Mouse (Mus musculus) c-Kit-positive CD71-negative TER-119-negative erythroid progenitor cells, embryonic 14.5 days (primary cell): ENCODE measurements around the gene Ift74.
"Not testable (repeated sequence)": the region's sequence is repeated elsewhere in the genome, so short reads cannot be mapped to it uniquely, and the experiment has no call there.

Experiments used
- DNase-seq: peaks from one replicate; pipeline ENCODE4 v3.0.0-alpha.2; 2013; ENCODE audit warnings: low read depth

The Ift74 gene

GRCm38 (mm10) chr4:94613972-94614626, at the start of gene Ift74:
Gene Ift74 (plus strand): TSS chr4:94614491.
- peak; percentile 90 for DNase-seq

GRCm38 (mm10) chr4:94572677-94573076, 41.6 kb upstream of the Ift74 start:
- no peak for DNase-seq

- DNase-seq, result no peak
Measured at GRCm38 (mm10) chr4:94591765-94592381, 22.4 kb upstream of the Ift74 start.

GRCm38 (mm10) chr4:94592709-94593108, 21.6 kb upstream of the Ift74 start:
- no peak for DNase-seq

- no peak for DNase-seq
Measured at GRCm38 (mm10) chr4:94601395-94601794, 12.9 kb upstream of the Ift74 start.

- DNase-seq, result no peak
Measured at GRCm38 (mm10) chr4:94602496-94603030, 11.7 kb upstream of the Ift74 start.

GRCm38 (mm10) chr4:94603031-94603629, 11.2 kb upstream of the Ift74 start, which contains the start of gene Plaa:
Gene Plaa (minus strand): TSS chr4:94603244.
- peak; percentile 82 for DNase-seq

GRCm38 (mm10) chr4:94604452-94605019, 9.8 kb upstream of the Ift74 start:
- DNase-seq, result no peak

GRCm38 (mm10) chr4:94605591-94605990, 8.7 kb upstream of the Ift74 start:
- no peak for DNase-seq

GRCm38 (mm10) chr4:94610339-94610738, 4.0 kb upstream of the Ift74 start:
- no peak for DNase-seq

- DNase-seq, result no peak
Measured at GRCm38 (mm10) chr4:94614627-94615006, 326 bp downstream of the Ift74 start.

GRCm38 (mm10) chr4:94620077-94620476, 5.8 kb downstream of the Ift74 start:
- no peak for DNase-seq

- no peak for DNase-seq
Measured at GRCm38 (mm10) chr4:94643141-94643540, 28.9 kb downstream of the Ift74 start.

- no peak for DNase-seq
Measured at GRCm38 (mm10) chr4:94649920-94650319, 35.6 kb downstream of the Ift74 start, which contains the start of gene Lrrc19. Gene Lrrc19 (minus strand): TSS chr4:94650144.

- DNase-seq, result not testable (repeated sequence)
Measured at GRCm38 (mm10) chr4:94650426-94651175, 36.3 kb downstream of the Ift74 start.

- peak; percentile 33 for DNase-seq
Measured at GRCm38 (mm10) chr4:94669718-94670117, 55.4 kb downstream of the Ift74 start.

GRCm38 (mm10) chr4:94680662-94681061, 66.4 kb downstream of the Ift74 start:
- no peak for DNase-seq

- DNase-seq, result no peak
Measured at GRCm38 (mm10) chr4:94681181-94681580, 66.9 kb downstream of the Ift74 start.

- no peak for DNase-seq
Measured at GRCm38 (mm10) chr4:94682029-94682428, 67.7 kb downstream of the Ift74 start.

GRCm38 (mm10) chr4:94683305-94683704, 69.0 kb downstream of the Ift74 start:
- no peak for DNase-seq

GRCm38 (mm10) chr4:94689804-94690203, 75.5 kb downstream of the Ift74 start:
- not testable (repeated sequence) for DNase-seq

GRCm38 (mm10) chr4:94691078-94691477, 76.8 kb downstream of the Ift74 start:
- DNase-seq, result no peak
